Mouse (Mus musculus) embryo, embryonic 10 days (tissue): ENCODE data around the gene Mtss1l.
A peak's percentile ranks its signal among the peaks of the same experiment; 100 is the strongest.

ENCODE experiments used
- DNase-seq: peaks from one replicate; pipeline ENCODE4 v3.0.0-alpha.2; 2015; ENCODE audit warnings: low spot score

Gene Mtss1l

DNA sequence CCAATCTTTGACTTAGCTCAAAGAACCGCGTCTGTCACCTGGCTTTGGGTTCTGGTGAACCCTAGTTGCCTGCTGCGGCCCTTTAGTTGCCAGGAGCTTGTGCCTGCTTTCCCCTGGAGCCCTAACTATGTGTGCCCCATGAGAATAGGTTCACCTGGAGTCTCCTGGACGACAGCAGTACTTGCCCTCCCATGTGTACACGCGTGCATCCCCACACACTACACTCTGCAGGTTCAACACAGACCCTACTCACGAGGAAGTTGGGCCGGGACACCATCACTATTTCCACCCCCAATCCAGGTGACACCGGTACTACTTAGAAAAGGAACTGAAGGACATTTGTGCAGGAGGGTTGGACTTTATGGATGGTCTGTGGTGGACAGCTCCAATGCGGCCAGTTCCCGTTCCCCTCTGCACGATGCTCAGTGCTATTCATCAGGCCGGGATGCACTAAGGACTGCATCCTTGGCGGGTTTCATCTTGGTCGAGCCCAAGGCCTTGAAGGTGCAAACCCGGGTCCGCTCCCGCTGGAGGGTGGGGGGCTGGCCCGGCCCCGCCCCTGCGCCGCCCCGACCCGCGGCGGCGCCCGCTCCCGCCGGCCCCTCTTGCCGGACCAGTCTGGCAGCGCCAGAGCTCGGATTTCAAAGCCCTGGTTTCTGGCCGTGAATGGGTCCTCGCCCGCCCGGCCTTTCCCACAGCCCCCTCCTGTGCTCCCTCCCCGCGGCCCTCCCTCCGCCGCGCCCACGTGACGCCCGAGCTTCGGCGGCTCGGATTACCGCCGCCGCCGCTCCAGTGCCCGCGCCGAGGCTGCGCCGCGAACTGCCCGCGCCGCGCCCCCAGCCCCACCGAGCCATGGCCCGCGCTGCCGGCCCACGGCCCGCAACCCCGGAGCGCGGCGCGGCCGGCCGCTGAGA lies at the start of gene Mtss1l:
Gene Mtss1l (plus strand): TSS at position 792 of the 914 bp plus-strand sequence.
- DNase-seq, result peak; percentile 96

DNA sequence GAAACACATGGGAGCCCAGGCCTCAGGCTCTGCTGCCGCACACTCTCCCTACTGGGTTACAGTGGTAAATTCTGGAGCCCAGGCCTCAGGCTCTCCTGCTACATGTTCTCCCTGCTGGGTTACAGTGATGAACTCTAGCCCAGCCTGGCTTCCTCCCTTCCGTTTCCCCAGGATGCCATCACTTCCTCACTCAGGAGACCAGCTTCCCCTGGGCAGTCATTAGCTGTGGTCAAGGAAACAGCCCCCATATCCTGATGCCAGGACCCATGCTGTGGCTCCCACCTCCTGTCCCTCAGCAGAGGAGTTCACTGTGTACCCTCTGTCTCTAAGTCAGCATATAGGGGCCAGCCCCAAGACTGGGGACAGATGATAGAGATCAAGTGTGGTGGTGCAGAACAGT lies 49.1 kb upstream of the Mtss1l start:
- no peak for DNase-seq

- no peak for DNase-seq
Measured at GRCm38 (mm10) chr8:110673168-110673567, 48.1 kb upstream of the Mtss1l start.

- DNase-seq, result no peak
Measured at GRCm38 (mm10) chr8:110674589-110674988, 46.7 kb upstream of the Mtss1l start.

GRCm38 (mm10) chr8:110676702-110677101 lies 44.6 kb upstream of the Mtss1l start:
- DNase-seq, result peak; percentile 58

DNA sequence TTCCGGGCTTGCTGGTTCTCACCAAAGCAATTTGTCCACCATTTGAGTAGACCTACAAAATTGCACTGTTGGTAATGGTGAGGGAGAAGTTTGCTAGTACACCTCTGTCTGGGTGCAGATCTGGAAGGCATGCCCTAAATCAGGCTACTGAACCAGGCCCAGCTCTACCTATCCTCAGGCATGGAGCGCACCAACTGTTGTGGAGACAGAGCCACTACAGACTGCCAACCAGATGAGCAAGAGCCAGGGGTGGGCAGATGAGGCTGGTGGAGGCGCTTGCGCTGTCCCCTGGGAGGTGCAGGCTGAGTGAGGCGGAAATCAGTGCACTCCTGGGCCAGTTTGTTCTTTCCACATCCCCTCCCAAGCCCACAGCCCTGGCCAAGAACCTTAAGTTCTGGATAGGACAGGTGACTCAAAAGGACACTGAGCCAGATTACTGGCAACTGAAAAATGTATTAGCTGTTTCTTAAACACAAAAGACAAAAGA lies 44.1 kb upstream of the Mtss1l start:
- no peak for DNase-seq

DNA sequence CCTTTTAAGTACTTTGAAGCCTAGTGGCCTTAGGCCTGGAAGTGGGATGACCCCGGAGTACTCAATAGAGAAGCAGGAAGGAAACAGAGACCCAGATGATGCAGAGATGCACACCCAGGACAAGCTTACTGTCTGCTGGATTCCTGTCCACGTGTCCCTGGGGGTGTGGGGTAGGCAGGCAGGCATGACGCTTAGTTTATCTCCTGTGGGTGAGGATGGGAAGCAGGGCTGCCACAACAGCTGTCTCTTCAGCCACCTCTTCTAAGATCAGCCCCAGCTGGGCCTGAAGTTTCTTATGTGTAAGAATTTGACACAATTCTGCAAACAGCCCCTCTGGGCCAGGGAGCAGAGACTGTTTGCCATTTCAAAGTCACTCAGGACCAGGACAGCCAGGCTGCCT lies 42.3 kb upstream of the Mtss1l start:
- no peak for DNase-seq

GRCm38 (mm10) chr8:110687726-110688125 lies 33.5 kb upstream of the Mtss1l start:
- no peak for DNase-seq

GRCm38 (mm10) chr8:110689961-110690360 lies 31.3 kb upstream of the Mtss1l start:
- no peak for DNase-seq

DNA sequence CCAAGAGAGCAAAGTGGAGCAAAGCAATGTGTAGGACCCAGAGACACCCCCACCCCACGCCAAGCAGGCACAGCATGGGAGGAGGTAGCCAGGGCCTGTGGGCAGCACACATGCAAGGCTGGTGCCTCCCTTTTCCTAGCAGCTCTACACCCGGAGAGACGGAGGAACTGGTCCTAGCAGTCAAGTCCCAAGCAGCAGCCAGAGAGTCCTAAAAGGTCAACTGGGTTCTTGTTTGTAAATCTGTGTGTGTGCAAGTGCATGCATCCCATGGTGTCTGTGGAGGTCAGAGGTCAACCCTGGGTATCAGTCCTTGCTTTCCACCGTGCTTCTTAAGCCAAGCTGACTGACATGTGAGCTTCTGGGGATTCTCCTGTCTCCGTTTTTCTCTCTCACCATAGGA lies 27.1 kb upstream of the Mtss1l start:
- DNase-seq, result no peak

DNA sequence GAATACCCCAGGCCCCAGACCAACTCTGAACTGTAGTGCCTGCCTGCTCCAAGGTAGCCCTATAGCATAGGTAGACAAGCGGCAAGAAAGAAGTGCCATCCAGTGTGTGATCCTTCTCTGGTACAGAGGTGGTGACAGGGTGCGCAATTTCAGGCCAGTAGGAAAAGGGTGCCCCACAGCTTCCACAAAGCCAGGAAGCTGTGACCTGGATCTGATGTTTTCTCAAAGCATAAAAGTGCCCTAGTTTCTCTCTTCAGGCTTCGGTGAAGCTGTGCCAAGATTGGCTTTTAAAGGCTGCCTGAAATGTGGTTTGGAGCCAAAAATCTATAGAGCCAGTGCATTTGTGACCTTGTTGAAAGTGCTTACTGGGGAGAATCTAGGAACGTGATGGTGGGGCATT lies 26.4 kb upstream of the Mtss1l start:
- no peak for DNase-seq

DNA sequence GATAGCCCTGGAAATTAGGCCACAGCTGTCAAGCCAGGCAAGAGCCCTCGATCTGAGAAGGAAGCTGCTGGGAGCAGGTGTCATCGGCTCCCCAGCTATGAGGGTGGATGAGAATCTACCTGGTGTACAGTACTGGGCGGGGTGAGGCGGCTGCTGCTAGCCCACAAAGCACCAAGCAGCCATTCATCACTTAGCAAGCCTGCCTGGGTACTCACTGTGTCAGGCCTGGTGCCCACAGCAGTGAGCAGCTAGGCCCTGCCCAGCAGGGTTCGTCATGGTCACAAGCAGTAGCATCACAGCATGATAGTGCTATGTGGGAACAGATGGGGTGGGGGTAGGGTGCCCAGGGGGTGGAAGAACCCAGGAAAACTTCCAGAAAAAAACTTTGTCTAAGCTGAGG lies 25.8 kb upstream of the Mtss1l start:
- DNase-seq, result no peak

DNA sequence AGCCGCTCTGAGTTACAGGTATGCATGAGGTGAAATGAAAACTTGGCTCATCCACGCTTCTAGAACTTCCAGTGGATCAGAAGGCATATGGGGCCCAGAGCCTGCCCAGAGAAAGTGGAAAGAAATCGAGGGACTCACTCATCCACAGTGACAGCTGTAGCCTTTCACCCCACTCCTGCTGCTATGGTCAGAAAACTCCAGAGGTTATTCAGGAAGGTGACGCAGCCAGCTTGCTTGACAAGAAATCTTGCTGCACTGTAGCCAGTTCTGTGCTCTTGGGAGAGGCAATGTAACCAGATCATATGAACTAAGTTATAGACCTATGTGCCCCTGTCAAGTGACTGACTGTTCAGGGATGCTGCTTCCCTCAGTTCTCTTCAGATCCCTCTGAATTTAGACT lies 25.2 kb upstream of the Mtss1l start:
- DNase-seq, result no peak

DNA sequence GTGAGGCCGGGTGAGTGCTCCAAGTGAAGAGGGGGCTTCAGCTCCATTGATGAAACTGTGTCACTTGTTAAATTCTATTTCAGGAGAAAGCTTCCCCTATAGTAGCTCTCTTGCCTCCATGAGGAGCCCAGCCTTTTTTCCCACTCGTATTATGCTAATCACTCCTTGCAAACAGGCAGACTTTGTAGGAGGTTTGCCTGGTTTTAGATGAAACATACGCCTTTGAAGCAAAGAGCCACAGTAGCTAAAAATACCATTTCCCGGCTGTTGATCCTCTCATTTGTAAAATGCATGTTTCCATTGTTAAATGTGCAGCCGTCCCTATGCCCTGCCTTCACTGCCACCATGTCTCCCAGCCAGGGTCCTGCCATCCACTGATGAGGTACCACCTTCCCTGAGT lies 23.7 kb upstream of the Mtss1l start:
- DNase-seq, result no peak

DNA sequence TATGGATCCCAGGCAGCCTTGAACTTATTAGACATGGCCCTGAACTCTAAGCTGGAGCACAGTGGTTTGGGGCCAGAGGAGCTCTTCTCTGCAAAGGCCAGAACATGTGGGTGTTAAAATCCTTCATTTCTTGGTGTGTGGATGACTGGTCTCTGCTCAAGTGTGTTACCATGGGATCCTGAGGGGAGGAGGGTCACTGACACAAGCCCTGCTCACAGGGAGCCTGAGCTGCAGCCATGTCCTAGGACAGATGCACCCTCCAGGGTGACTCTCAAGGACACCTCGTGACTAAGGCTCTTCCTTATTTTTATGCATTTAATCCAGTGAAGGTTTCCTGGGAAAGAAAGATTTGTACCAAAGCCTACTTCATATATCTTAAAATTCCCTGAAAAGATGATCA lies 23.2 kb upstream of the Mtss1l start:
- no peak for DNase-seq

GRCm38 (mm10) chr8:110699501-110699900 lies 21.8 kb upstream of the Mtss1l start:
- DNase-seq, result no peak

DNA sequence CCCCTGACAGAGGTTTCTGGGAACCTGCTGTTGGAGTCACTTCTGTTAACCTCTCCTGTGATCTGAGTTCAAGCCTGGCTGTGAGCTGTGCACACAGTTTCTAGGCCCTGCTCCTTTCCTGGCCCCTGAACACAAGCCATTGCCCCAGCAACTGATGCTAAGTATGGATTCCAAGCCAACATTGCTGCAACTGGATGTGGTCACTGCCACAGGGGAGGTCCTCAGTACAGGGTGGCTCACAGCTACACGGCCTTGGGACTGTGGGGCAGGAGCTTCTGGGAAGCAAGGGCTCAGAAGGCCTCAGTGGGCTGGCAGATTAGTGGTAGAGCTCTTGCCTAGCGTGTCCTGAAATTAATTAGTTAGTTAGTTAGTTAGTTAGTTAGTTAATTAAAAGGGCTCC lies 20.7 kb upstream of the Mtss1l start:
- DNase-seq, result no peak

DNA sequence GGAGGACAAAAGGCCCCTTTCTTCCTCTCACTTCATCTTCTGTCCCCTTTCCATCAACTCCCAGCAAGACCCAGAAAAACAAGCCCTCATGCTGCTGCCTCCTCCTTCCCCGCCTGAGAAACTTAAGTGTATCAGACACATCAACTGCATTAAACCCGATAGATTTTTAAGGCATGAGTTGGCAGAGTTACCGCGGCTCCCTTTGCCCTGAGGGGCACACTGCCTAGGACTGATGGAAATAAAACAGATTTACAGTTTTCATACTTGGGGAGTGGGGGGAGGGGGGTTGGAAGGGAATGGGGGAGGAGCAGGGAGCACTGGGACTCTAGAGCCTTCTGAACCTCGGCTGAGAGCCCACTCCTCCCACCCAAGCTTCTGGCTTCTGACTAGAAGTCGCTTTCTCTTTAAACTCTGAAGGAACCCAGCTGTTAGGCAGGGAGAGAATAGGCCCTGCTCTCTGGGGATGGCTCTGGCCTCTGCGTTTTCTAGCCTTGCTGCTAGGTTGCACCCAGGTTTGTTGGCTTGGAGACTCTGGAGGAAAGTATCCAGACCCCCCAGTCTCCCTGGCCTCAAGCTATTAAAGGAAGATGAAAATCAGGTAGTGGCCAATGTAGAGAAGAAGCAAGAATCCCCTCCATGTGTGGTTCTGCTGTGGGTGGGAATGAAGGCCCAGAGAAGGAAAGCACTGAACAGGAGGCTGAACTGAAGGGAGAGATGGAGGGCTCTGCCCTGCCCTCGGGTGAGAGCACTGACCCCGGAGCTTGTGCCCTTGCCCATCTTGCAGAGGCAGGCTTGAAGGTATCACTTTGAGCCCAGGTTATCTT lies 18.4 kb upstream of the Mtss1l start:
- DNase-seq, result no peak

DNA sequence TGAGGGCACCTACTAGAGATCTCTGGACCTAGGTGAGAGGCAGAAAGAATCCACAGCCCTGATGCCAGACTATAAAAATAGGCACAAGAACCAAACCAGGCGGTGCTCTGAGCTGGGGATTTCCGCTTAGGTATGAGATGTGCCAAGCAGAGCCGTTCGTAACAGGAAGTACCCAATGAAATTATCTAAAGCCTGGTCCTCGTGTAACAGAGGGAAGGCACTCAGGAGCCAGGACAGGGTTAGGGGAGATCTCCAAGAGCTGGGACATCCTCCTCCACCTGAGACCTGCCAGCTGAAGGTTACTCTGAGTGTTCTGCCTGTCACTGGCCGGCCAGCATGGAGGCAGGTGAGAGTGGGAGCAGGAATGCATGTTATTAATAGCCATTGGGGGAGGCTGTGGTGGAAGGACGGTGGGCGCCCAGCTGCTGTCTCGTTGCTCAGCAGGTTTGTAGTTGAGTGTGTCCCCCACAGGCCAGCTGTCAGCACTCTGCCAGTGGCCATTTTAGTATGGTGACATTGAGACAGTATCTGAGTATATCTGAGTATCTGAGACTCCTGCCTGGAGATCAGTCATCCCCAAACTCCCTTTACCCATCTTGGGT lies 17.7 kb upstream of the Mtss1l start:
- no peak for DNase-seq

GRCm38 (mm10) chr8:110704103-110704502 lies 17.2 kb upstream of the Mtss1l start:
- no peak for DNase-seq

GRCm38 (mm10) chr8:110705391-110706287 lies 15.6 kb upstream of the Mtss1l start:
- DNase-seq, result no peak
